Mouse (Mus musculus): Measurements from ENCODE around the gene Setd1a. TPM values are rescaled to one million over a fixed set of nuclear protein-coding genes. Genes with fewer than 3 reads are reported as not detected.

Gene Setd1a
- total and polyA plus RNA-seq, 2 experiments from 2014 or later = 16.4 to 18.0 TPM

- H3K9me3 ChIP-seq (ENCODE audit: low read length) = no peaks in the 10 kb centered on the region
- H3K27me3 ChIP-seq (ENCODE audit: insufficient read depth, low read length) = no peaks in the 10 kb centered on the region
- ATAC-seq (ENCODE audit: low FRiP score) (peak; percentile 45), DNase-seq (ENCODE audit: low spot score) (peak; percentile 62)
- H3K4me3 ChIP-seq (ENCODE audit: low read depth, low read length) = peak overlapping the region; percentile 78
- 4% methylated on average over 34 of the region's 66 CpGs for WGBS
- H3K4me1 ChIP-seq (ENCODE audit: insufficient read depth, low read length) = no peaks in the 10 kb centered on the region
- peak overlapping the region; percentile 89 for H3K4me2 ChIP-seq (ENCODE audit: low read depth, low read length, poor library complexity, severe bottlenecking)
- peaks cover 23% of the 10 kb centered on the region for H3K36me3 ChIP-seq (ENCODE audit: insufficient read depth, low read length)
- peak overlapping the region; percentile 90 for H3K9ac ChIP-seq (replicated peaks; ENCODE audit: low read length, poor library complexity, severe bottlenecking)
- peak overlapping the region; percentile 99 for H3K27ac ChIP-seq (ENCODE audit: low read depth, low read length)
- TF ChIP-seq CTCF (IDR thresholded peaks at IDR 0.05) = no peak
These were observed 1.2 kb downstream of the Setd1a start for GRCm38 (mm10) chr7:127777474-127778266.

- H3K27ac ChIP-seq (ENCODE audit: low read depth, low read length) = peak overlapping the region; percentile 99; the same call in 1 of the 2 replicates
- no peak for TF ChIP-seq CTCF (IDR thresholded peaks at IDR 0.05)
- H3K9ac ChIP-seq (replicated peaks; ENCODE audit: low read length, poor library complexity, severe bottlenecking) = peak overlapping the region; percentile 90
These were observed 1.9 kb downstream of the Setd1a start for GRCm38 (mm10) chr7:127778350-127778749.

GRCm38 (mm10) chr7:127785308-127785707 is 8.8 kb downstream of the Setd1a start, which contains the start of gene Gm49388:
Gm49388 (plus strand) TSS chr7:127785608.
- H3K4me1 ChIP-seq (ENCODE audit: insufficient read depth, low read length) = no peaks in the 10 kb centered on the region
- TF ChIP-seq CTCF (IDR thresholded peaks at IDR 0.05) = no peak
- no peak within 1 kb of the TSS for H3K4me2 ChIP-seq (ENCODE audit: low read depth, low read length, poor library complexity, severe bottlenecking)
- H3K9ac ChIP-seq (replicated peaks; ENCODE audit: low read length, poor library complexity, severe bottlenecking) = no peak within 1 kb of the TSS
- WGBS = 94% methylated on average over 7 of the region's 7 CpGs
- peaks cover 83% of the 10 kb centered on the region for H3K36me3 ChIP-seq (ENCODE audit: insufficient read depth, low read length)
- H3K4me3 ChIP-seq (ENCODE audit: low read depth, low read length) = no peak within 1 kb of the TSS
- H3K27ac ChIP-seq (ENCODE audit: low read depth, low read length) = no peak within 1 kb of the TSS
- no peaks in the 10 kb centered on the region for H3K27me3 ChIP-seq (ENCODE audit: insufficient read depth, low read length)
- ATAC-seq (ENCODE audit: low FRiP score) (no peak), DNase-seq (ENCODE audit: low spot score) (no peak)
- no peaks in the 10 kb centered on the region for H3K9me3 ChIP-seq (ENCODE audit: low read length)

More at GRCm38 (mm10) chr7:127778350-127778749, 1.9 kb downstream of the Setd1a start:
- Histone ChIP-seq H3K9me3 (ENCODE audit: low read length) (no peaks in the 10 kb centered on the region), H3K4me1 (ENCODE audit: insufficient read depth, low read length) (no peaks in the 10 kb centered on the region), H3K4me3 (ENCODE audit: low read depth, low read length) (peak overlapping the region; percentile 78), H3K27me3 (ENCODE audit: insufficient read depth, low read length) (no peaks in the 10 kb centered on the region), H3K36me3 (ENCODE audit: insufficient read depth, low read length) (peaks cover 24% of the 10 kb centered on the region), H3K4me2 (ENCODE audit: low read depth, low read length, poor library complexity, severe bottlenecking) (peak overlapping the region; percentile 89)
- WGBS = 75% methylated on average over 4 of the region's 4 CpGs
- DNase-seq (ENCODE audit: low spot score) (no peak), ATAC-seq (ENCODE audit: low FRiP score) (no peak)

- 96% methylated on average over 23 of the region's 23 CpGs for WGBS
- Histone ChIP-seq H3K4me1 (ENCODE audit: insufficient read depth, low read length) (no peaks in the 10 kb centered on the region), H3K27ac (ENCODE audit: low read depth, low read length) (no peak overlapping the region), H3K36me3 (ENCODE audit: insufficient read depth, low read length) (peaks cover 69% of the 10 kb centered on the region), H3K4me3 (ENCODE audit: low read depth, low read length) (no peak overlapping the region), H3K9ac (replicated peaks; ENCODE audit: low read length, poor library complexity, severe bottlenecking) (no peak overlapping the region), H3K27me3 (ENCODE audit: insufficient read depth, low read length) (no peaks in the 10 kb centered on the region), H3K9me3 (ENCODE audit: low read length) (no peaks in the 10 kb centered on the region), H3K4me2 (ENCODE audit: low read depth, low read length, poor library complexity, severe bottlenecking) (no peak overlapping the region)
- no peak for TF ChIP-seq CTCF (IDR thresholded peaks at IDR 0.05)
- no peak for DNase-seq (ENCODE audit: low spot score)
- no peak for ATAC-seq (ENCODE audit: low FRiP score)
These were observed 20.8 kb downstream of the Setd1a start for GRCm38 (mm10) chr7:127797076-127797845.

- Histone ChIP-seq H3K9me3 (ENCODE audit: low read length) (no peaks in the 10 kb centered on the region), H3K27me3 (ENCODE audit: insufficient read depth, low read length) (no peaks in the 10 kb centered on the region), H3K4me3 (ENCODE audit: low read depth, low read length) (no peak overlapping the region), H3K4me1 (ENCODE audit: insufficient read depth, low read length) (no peaks in the 10 kb centered on the region), H3K36me3 (ENCODE audit: insufficient read depth, low read length) (peaks cover 68% of the 10 kb centered on the region), H3K4me2 (ENCODE audit: low read depth, low read length, poor library complexity, severe bottlenecking) (no peak overlapping the region), H3K9ac (replicated peaks; ENCODE audit: low read length, poor library complexity, severe bottlenecking) (no peak overlapping the region), H3K27ac (ENCODE audit: low read depth, low read length) (no peak overlapping the region)
- no peak for TF ChIP-seq CTCF (IDR thresholded peaks at IDR 0.05)
- 89% methylated on average over 4 of the region's 4 CpGs for WGBS
- peak; percentile 27 for DNase-seq (ENCODE audit: low spot score)
- no peak for ATAC-seq (ENCODE audit: low FRiP score)
These were observed 22.1 kb downstream of the Setd1a start for GRCm38 (mm10) chr7:127798591-127798990.

- no peaks in the 10 kb centered on the region for H3K27me3 ChIP-seq (ENCODE audit: insufficient read depth, low read length)
- H3K4me3 ChIP-seq (ENCODE audit: low read depth, low read length) = no peak overlapping the region
- H3K9ac ChIP-seq (replicated peaks; ENCODE audit: low read length, poor library complexity, severe bottlenecking) = no peak overlapping the region
- H3K4me1 ChIP-seq (ENCODE audit: insufficient read depth, low read length) = no peaks in the 10 kb centered on the region
- 90% methylated on average over 13 of the region's 13 CpGs for WGBS
- no peak for DNase-seq (ENCODE audit: low spot score)
- no peaks in the 10 kb centered on the region for H3K9me3 ChIP-seq (ENCODE audit: low read length)
- H3K27ac ChIP-seq (ENCODE audit: low read depth, low read length) = no peak overlapping the region
- ATAC-seq (ENCODE audit: low FRiP score) = no peak
- no peak for TF ChIP-seq CTCF (IDR thresholded peaks at IDR 0.05)
- no peak overlapping the region for H3K4me2 ChIP-seq (ENCODE audit: low read depth, low read length, poor library complexity, severe bottlenecking)
- peaks cover 70% of the 10 kb centered on the region for H3K36me3 ChIP-seq (ENCODE audit: insufficient read depth, low read length)
These were observed 22.7 kb downstream of the Setd1a start for GRCm38 (mm10) chr7:127799211-127799610.

Data from midbrain, postnatal 0 days (tissue).